Mouse (Mus musculus) B cell, adult 2 months (primary cell): ENCODE measurements around the gene Bpifc.

Experiments used
- DNase-seq, 2 experiments: peaks; one replicate each; pipeline ENCODE4 v3.0.0; 2022

Bpifc gene

DNA sequence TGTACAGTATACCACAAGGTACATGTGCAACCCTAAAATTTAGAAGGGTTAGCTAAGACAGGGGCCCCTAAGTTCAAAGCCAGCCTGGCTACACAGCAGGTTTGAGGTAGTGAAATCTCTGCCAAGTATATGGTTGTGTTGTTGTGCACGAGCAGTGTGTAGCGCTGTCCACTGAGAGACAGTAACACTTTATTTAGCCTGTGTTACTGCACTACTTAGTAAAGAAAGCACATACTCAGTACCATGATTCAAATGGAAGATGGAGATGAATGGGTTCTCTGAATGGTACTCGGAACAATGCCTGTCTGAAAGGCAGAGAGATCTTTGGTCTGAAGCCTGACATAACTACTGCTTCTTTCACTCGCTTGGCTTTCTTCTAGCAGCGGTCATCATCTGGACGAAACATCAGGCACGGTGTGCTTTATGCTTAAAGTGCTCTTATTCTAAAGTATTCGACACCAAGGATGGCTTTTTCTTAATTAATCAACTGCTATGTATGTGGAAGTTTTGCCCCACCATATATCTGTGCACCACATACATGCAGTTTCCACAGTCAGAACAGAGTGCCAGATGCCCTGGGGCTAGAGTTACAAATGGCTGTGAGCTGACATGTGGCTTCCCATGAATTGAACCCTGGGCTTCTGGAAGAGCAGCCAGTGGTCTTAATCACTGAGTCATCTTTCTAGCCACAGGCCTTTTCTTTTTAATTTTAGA is 63.1 kb downstream of the Bpifc start:
- DNase-seq = no peak

DNA sequence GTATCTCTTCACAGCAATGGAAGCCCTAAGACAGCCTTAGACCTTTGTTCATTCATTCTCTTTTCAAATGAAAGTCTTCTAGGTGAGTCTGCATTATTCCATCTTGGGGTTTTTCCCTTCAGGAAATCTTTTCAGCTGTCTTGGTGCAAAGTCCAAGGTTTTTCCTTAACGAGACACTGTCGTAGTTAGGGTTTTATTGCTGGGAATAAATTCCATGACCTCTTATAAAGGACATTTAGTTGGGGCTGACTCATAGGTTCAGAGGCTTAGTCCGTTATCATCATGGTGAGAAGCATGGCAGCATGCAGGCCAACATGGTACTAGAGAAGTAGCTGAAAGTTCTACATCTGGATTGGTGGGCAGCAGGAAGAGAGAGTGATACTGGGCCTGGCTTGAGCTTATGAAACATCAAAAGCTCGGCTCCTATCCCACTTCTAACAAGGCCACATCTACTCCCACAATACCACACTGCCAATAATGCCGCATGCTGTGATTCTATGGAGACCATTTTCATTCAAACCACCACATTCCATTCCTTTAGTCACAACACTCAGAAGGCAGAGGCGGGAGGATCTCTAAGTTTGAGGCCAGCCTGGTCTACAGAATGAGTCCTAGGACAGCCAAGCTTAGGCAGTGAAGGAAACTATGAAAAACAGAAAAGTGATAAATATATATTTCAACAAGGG is 75.3 kb downstream of the Bpifc start:
- no peak for DNase-seq

DNA sequence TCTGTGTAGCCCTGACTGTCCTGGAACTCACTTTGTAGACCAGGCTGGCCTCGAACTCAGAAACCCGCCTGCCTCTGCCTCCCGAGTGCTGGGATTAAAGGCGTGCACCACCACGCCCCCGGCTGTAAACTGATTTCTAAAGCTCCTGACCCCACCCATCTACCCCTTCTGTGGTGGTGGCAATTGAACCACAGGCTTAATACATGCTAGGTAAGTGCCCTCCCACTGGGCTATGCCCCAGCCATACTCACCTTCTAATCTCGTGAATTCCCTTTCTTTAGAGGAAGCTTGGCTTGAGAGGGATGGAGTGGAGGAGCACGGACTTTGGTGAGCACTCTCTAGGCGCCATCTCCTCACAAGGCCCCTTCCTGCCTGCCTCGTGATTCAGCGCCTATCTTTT is 81.7 kb downstream of the Bpifc start:
- no peak for DNase-seq

DNA sequence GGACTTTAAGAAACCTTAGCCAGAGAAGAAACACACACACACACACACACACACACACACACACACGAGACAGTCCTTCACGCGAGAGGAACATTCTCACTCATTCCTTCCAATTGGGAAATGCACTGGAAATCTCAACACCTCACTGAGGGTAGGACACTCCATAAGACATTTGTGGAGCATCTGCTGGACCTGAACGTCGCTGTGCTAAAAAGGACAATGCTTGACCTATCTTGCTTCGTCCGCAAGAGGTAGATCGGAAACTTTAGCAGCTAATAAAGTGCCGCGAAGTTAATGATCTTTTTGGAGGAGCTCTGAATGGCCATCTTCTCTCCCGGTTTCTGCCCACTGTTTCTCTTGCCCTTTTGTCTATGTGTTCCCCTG is 82.5 kb downstream of the Bpifc start:
- DNase-seq = no peak

DNA sequence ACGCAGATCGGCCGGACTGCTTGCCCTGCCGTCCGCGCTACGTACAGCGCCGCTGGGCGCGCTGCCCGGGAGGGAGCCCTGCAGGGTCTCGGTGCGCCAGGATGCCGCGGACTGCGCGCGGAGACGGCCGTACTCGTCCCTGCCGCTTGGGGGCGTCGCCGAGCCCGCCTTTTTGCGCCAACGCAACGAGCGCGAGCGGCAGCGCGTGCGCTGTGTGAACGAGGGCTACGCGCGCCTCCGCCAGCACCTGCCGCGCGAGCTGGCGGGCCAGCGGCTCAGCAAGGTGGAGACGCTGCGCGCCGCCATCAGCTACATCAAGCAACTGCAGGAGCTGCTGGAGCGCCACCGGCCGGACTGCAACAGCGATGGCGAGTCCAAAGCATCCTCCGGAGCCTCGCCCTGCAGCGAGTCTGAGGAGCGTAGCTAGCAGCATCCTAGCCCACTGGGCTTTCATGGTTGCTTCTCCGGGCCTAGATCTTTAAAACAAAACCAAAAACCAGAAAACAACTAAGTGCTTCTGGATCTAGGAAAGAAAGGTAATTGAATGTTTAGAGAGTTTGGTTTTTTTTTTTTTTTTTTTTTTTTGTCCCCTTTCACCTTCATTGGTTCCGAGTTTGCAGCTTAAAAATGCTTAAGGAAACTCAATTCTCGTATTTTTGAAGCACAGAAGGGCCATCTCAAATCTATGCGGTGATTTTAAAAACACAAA is 83.0 kb downstream of the Bpifc start:
- peak; percentile 83 to 86 for DNase-seq

DNA sequence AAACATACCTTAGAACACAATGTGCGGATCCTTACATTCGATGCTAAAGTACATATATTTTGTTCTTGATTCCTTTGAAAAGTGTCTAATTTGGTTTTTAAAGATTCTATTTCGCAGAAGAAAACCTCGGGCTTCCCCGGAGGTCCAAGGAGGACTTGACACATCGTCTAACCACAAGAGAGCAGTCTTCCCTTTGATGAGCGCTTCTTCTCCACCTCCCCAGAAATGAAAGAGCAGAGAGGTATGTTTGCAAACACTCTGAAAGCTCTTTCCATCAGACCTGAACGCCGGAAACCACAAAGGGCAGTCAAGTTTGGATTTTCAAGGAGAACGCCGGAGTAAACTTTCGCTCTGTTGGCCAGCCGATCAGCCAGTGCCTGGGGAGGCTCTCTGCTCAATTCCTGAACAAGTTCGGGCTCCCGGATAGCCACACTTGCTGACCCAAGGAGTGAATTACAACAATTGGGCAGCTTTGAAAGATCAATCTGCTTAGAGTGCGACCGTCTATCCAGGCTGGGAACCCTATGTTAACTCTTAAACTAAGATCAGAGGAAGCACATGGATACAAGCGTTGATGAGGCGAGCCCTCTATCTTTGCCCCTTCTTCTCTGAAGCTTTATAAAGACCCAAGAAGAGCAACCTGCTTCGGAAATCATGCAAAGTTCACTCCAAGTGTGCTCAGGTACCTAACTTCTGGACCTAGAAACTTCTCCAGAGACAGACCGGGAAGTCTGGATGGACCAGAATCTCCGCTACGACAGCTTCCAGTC is 83.8 kb downstream of the Bpifc start, which contains the start of gene Ascl4:
Gene Ascl4, plus strand, starts transcription at position 6 of the 770 bp plus-strand sequence.
- DNase-seq = peak; percentile 21 to 35

DNA sequence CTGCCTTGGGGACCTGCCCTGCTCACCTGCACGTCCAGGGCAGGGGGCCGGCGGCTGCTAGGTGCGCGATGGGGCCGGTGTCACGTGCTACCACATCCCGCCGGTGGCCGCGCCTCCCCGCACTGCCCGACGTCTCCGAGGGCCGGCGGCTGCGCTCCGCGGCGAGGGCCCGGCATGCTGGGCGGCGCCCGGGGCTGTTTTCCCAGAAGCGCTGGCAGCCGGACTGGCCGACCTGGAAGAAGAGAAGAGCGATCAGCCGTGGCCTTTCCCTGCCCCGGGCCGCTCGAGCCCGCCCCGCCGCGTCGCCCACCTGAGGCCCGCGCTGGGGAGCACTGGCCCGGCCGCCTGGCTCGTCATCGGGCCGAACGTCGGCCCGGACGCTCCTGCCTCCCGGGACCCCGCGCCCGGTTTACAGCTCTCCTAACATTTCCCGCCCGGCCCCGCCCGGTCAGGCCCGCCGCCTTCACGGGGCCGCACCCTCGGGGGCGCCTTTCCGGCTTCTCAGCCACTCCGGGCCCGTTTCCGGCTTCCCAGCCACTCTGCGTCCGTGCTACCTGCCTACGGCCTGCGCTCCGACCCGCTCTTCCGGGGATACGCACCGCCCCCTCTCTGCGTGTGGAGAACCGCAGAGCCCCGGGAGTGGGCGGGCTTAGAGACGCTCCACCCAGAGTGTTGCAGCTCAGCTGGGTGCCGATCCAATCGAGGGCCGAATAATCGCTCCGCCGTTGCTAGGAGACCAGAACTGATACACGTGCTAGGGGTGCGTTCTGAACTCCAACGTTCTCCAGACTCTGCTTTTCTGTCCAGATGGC is 95.0 kb downstream of the Bpifc start, which contains the start of gene Prdm4:
Gene Prdm4, minus strand, starts transcription at position 645 of the 812 bp plus-strand sequence.
- peak; percentile 97 to 98 for DNase-seq
